Mouse (Mus musculus) frontal cortex, postnatal 36 days (tissue): ENCODE results near the gene Ppm1l.

Experiments used
- DNase-seq, 2 experiments: peaks; one replicate each; pipeline ENCODE4 v3.0.0; 2022; ENCODE audit warnings: low spot score in 2 of 2

The Ppm1l gene

GRCm38 (mm10) chr3:69316391-69317195, at the start of gene Ppm1l:
TSS of gene Ppm1l (plus strand) at chr3:69316861.
- peak; percentile 90 to 93 for DNase-seq

GRCm38 (mm10) chr3:69271812-69272211, 44.8 kb upstream of the Ppm1l start:
- DNase-seq: no peak

- DNase-seq: no peak
These were observed 42.5 kb upstream of the Ppm1l start for GRCm38 (mm10) chr3:69274018-69274663.

GRCm38 (mm10) chr3:69274664-69275312, 41.9 kb upstream of the Ppm1l start:
- peak; percentile 30 to 31 for DNase-seq

- DNase-seq: no peak
These were observed 38.0 kb upstream of the Ppm1l start for GRCm38 (mm10) chr3:69278648-69279047.

GRCm38 (mm10) chr3:69282406-69282805, 34.3 kb upstream of the Ppm1l start:
- peak; percentile 11 to 37 for DNase-seq

- no peak for DNase-seq
These were observed 33.4 kb upstream of the Ppm1l start for GRCm38 (mm10) chr3:69283085-69283847.

GRCm38 (mm10) chr3:69289833-69290232, 26.8 kb upstream of the Ppm1l start:
- peak; percentile 38 to 50 for DNase-seq

- DNase-seq: peak; percentile 35 to 39
These were observed 26.4 kb upstream of the Ppm1l start for GRCm38 (mm10) chr3:69290294-69290693.

- DNase-seq: no peak
These were observed 25.8 kb upstream of the Ppm1l start for GRCm38 (mm10) chr3:69290844-69291243.

- DNase-seq: no peak
These were observed 24.0 kb upstream of the Ppm1l start for GRCm38 (mm10) chr3:69292628-69293027.

GRCm38 (mm10) chr3:69296270-69296669, 20.4 kb upstream of the Ppm1l start:
- no peak for DNase-seq

- no peak for DNase-seq
These were observed 16.5 kb upstream of the Ppm1l start for GRCm38 (mm10) chr3:69300121-69300520.

GRCm38 (mm10) chr3:69315810-69316390, 761 bp upstream of the Ppm1l start:
- no peak for DNase-seq

- DNase-seq: peak in 1 of 2 experiments; percentile 49
These were observed 827 bp downstream of the Ppm1l start for GRCm38 (mm10) chr3:69317251-69318125.

GRCm38 (mm10) chr3:69318131-69318951, 1.7 kb downstream of the Ppm1l start:
- no peak for DNase-seq

- no peak for DNase-seq
These were observed 2.5 kb downstream of the Ppm1l start for GRCm38 (mm10) chr3:69319061-69319720.

- DNase-seq: no peak
These were observed 7.3 kb downstream of the Ppm1l start for GRCm38 (mm10) chr3:69323982-69324381.

GRCm38 (mm10) chr3:69329910-69330309, 13.2 kb downstream of the Ppm1l start:
- no peak for DNase-seq
